Mouse (Mus musculus): ENCODE data around the gene Asgr1.

DNA sequence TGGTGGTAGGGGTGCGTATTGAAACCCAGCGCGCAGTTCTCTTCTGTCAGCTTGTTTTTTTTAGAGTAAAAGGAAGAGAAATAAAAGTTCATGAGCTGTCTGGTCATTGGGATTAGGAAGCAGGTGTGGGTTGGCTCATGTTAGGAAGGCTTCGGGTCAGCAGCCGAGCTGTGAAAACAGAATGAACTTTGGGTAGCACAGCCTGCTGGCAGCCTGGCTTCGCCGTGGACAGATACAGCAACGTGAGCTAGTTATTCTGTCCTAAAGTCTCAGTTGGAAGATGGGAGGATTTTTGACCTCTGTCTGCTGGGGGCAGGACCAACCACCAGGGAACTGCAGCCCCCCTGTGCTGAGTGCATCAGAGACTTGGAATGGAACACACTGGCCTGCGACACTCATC is 3.9 kb downstream of the Asgr1 start:
- no peak for TF ChIP-seq EP300 (IDR thresholded peaks at IDR 0.05; ENCODE audit: low read depth)
- no peak for TF ChIP-seq CTCF (IDR thresholded peaks at IDR 0.05; ENCODE audit: low read depth)
